Mouse (Mus musculus): ENCODE measurements around the gene Rsph10b. TPM values are rescaled to one million over a fixed set of nuclear protein-coding genes. Genes with fewer than 3 reads are reported as not detected.
"Not testable (repeated sequence)": the region's sequence is repeated elsewhere in the genome, so short reads cannot be mapped to it uniquely, and the experiment has no call there.

Gene Rsph10b
- polyA plus RNA-seq, 1 experiment from 2014 or later, result 0.73 TPM

GRCm38 (mm10) chr5:143992661-143993060 lies 59.8 kb downstream of the Rsph10b start:
- Histone ChIP-seq H3K27ac (ENCODE audit: low read depth, low read length) (no peak overlapping the region), H3K27me3 (ENCODE audit: control insufficient read depth, insufficient read depth, low read length) (no peaks in the 10 kb centered on the region), H3K9ac (ENCODE audit: low read length) (no peak overlapping the region), H3K4me1 (replicated peaks; ENCODE audit: control insufficient read depth, insufficient read depth, low read length) (no peaks in the 10 kb centered on the region), H3K9me3 (ENCODE audit: control insufficient read depth, low read length) (no peaks in the 10 kb centered on the region), H3K4me3 (ENCODE audit: low read depth, low read length) (no peak overlapping the region), H3K4me2 (ENCODE audit: low read depth, low read length, severe bottlenecking) (no peak overlapping the region), H3K36me3 (ENCODE audit: control insufficient read depth, insufficient read depth, low read length) (peaks cover 8% of the 10 kb centered on the region; the same call in 1 of the 2 replicates)
- ATAC-seq (replicated peaks; ENCODE audit: low FRiP score) (no peak), DNase-seq (ENCODE audit: low spot score) (no peak)
- WGBS, result 90% methylated on average over 10 of the region's 10 CpGs

GRCm38 (mm10) chr5:143993260-143993659 lies 60.4 kb downstream of the Rsph10b start:
- no peak for DNase-seq (ENCODE audit: low spot score)
- Histone ChIP-seq H3K4me3 (ENCODE audit: low read depth, low read length) (no peak overlapping the region), H3K4me1 (replicated peaks; ENCODE audit: control insufficient read depth, insufficient read depth, low read length) (no peaks in the 10 kb centered on the region), H3K36me3 (ENCODE audit: control insufficient read depth, insufficient read depth, low read length) (peaks cover 8% of the 10 kb centered on the region; the same call in 1 of the 2 replicates), H3K9ac (ENCODE audit: low read length) (no peak overlapping the region), H3K27me3 (ENCODE audit: control insufficient read depth, insufficient read depth, low read length) (no peaks in the 10 kb centered on the region), H3K4me2 (ENCODE audit: low read depth, low read length, severe bottlenecking) (no peak overlapping the region), H3K9me3 (ENCODE audit: control insufficient read depth, low read length) (no peaks in the 10 kb centered on the region), H3K27ac (ENCODE audit: low read depth, low read length) (no peak overlapping the region)
- 93% methylated on average over 8 of the region's 8 CpGs for WGBS
- ATAC-seq (replicated peaks; ENCODE audit: low FRiP score), result no peak

GRCm38 (mm10) chr5:143993849-143994248 lies 61.0 kb downstream of the Rsph10b start:
- ATAC-seq (replicated peaks; ENCODE audit: low FRiP score), result no peak
- Histone ChIP-seq H3K4me2 (ENCODE audit: low read depth, low read length, severe bottlenecking) (no peak overlapping the region), H3K9ac (ENCODE audit: low read length) (no peak overlapping the region), H3K4me3 (ENCODE audit: low read depth, low read length) (no peak overlapping the region), H3K9me3 (ENCODE audit: control insufficient read depth, low read length) (no peaks in the 10 kb centered on the region), H3K36me3 (ENCODE audit: control insufficient read depth, insufficient read depth, low read length) (peaks cover 8% of the 10 kb centered on the region; the same call in 1 of the 2 replicates), H3K4me1 (replicated peaks; ENCODE audit: control insufficient read depth, insufficient read depth, low read length) (no peaks in the 10 kb centered on the region), H3K27me3 (ENCODE audit: control insufficient read depth, insufficient read depth, low read length) (no peaks in the 10 kb centered on the region), H3K27ac (ENCODE audit: low read depth, low read length) (no peak overlapping the region)
- DNase-seq (ENCODE audit: low spot score), result no peak
- 94% methylated on average over 5 of the region's 5 CpGs for WGBS

GRCm38 (mm10) chr5:143994632-143995365 lies 62.0 kb downstream of the Rsph10b start:
- Histone ChIP-seq H3K9me3 (ENCODE audit: control insufficient read depth, low read length) (no peaks in the 10 kb centered on the region; the same call in 1 of the 2 replicates), H3K27ac (ENCODE audit: low read depth, low read length) (no peak overlapping the region), H3K9ac (ENCODE audit: low read length) (no peak overlapping the region), H3K4me1 (replicated peaks; ENCODE audit: control insufficient read depth, insufficient read depth, low read length) (no peaks in the 10 kb centered on the region), H3K27me3 (ENCODE audit: control insufficient read depth, insufficient read depth, low read length) (no peaks in the 10 kb centered on the region), H3K36me3 (ENCODE audit: control insufficient read depth, insufficient read depth, low read length) (peaks cover 14% of the 10 kb centered on the region; the same call in 1 of the 2 replicates), H3K4me2 (ENCODE audit: low read depth, low read length, severe bottlenecking) (no peak overlapping the region), H3K4me3 (ENCODE audit: low read depth, low read length) (no peak overlapping the region)
- ATAC-seq (replicated peaks; ENCODE audit: low FRiP score) (no peak), DNase-seq (ENCODE audit: low spot score) (no peak)
- 86% methylated on average over 11 of the region's 11 CpGs for WGBS

GRCm38 (mm10) chr5:143999409-143999808 lies 66.6 kb downstream of the Rsph10b start:
- 79% methylated on average over 1 of the region's 1 CpGs for WGBS
- Histone ChIP-seq H3K4me3 (ENCODE audit: low read depth, low read length) (no peak overlapping the region), H3K4me2 (ENCODE audit: low read depth, low read length, severe bottlenecking) (no peak overlapping the region), H3K9ac (ENCODE audit: low read length) (no peak overlapping the region), H3K27me3 (ENCODE audit: control insufficient read depth, insufficient read depth, low read length) (no peaks in the 10 kb centered on the region), H3K36me3 (ENCODE audit: control insufficient read depth, insufficient read depth, low read length) (peaks cover 12% of the 10 kb centered on the region; the same call in 1 of the 2 replicates), H3K4me1 (replicated peaks; ENCODE audit: control insufficient read depth, insufficient read depth, low read length) (no peaks in the 10 kb centered on the region), H3K9me3 (ENCODE audit: control insufficient read depth, low read length) (no peaks in the 10 kb centered on the region; the same call in 1 of the 2 replicates), H3K27ac (ENCODE audit: low read depth, low read length) (no peak overlapping the region)
- DNase-seq (ENCODE audit: low spot score) (no peak), ATAC-seq (replicated peaks; ENCODE audit: low FRiP score) (no peak)

GRCm38 (mm10) chr5:144002461-144003192 lies 69.8 kb downstream of the Rsph10b start:
- Histone ChIP-seq H3K36me3 (ENCODE audit: control insufficient read depth, insufficient read depth, low read length) (peaks cover 12% of the 10 kb centered on the region; the same call in 1 of the 2 replicates), H3K9ac (ENCODE audit: low read length) (no peak overlapping the region)
- no peak for DNase-seq (ENCODE audit: low spot score)

GRCm38 (mm10) chr5:144013366-144014134 lies 80.7 kb downstream of the Rsph10b start:
- peak overlapping the region; percentile 46; the same call in 1 of the 2 replicates for H3K4me2 ChIP-seq (ENCODE audit: low read depth, low read length, severe bottlenecking)
- H3K9ac ChIP-seq (ENCODE audit: low read length); H3K9me3 ChIP-seq (ENCODE audit: control insufficient read depth, low read length); H3K27me3 ChIP-seq (ENCODE audit: control insufficient read depth, insufficient read depth, low read length); H3K27ac ChIP-seq (ENCODE audit: low read depth, low read length); H3K4me1 ChIP-seq (replicated peaks; ENCODE audit: control insufficient read depth, insufficient read depth, low read length); H3K36me3 ChIP-seq (ENCODE audit: control insufficient read depth, insufficient read depth, low read length); DNase-seq (ENCODE audit: low spot score); ATAC-seq (replicated peaks; ENCODE audit: low FRiP score): not testable (repeated sequence)
- peak overlapping the region; percentile 98 for H3K4me3 ChIP-seq (ENCODE audit: low read depth, low read length)
- 71% methylated on average over 12 of the region's 13 CpGs for WGBS

More at GRCm38 (mm10) chr5:144002461-144003192, 69.8 kb downstream of the Rsph10b start:
- no peak overlapping the region for H3K27ac ChIP-seq (ENCODE audit: low read depth, low read length)
- no peaks in the 10 kb centered on the region for H3K27me3 ChIP-seq (ENCODE audit: control insufficient read depth, insufficient read depth, low read length)
- H3K4me2 ChIP-seq (ENCODE audit: low read depth, low read length, severe bottlenecking), result no peak overlapping the region
- no peak for ATAC-seq (replicated peaks; ENCODE audit: low FRiP score)
- H3K4me3 ChIP-seq (ENCODE audit: low read depth, low read length), result no peak overlapping the region
- H3K4me1 ChIP-seq (replicated peaks; ENCODE audit: control insufficient read depth, insufficient read depth, low read length), result no peaks in the 10 kb centered on the region
- 91% methylated on average over 15 of the region's 15 CpGs for WGBS
- no peaks in the 10 kb centered on the region; the same call in 1 of the 2 replicates for H3K9me3 ChIP-seq (ENCODE audit: control insufficient read depth, low read length)
